Mouse (Mus musculus) spleen, adult 2 months (tissue): ENCODE data around the gene Slc6a17. TPM values are rescaled to one million over a fixed set of nuclear protein-coding genes. Genes with fewer than 3 reads are reported as not detected.

Source experiments
- DNase-seq, 2 experiments: peaks; one replicate each; pipeline versions ENCODE4 v3.0.0 to v3.0.0-alpha.2; 2012 to 2021; ENCODE audit warnings: low spot score in 2 of 2, low read depth in 1 of 2
- H3K27ac ChIP-seq: fragments of 200-500 bp; 2 replicates; pipeline ENCODE4 v1.5.1; 2012; ENCODE audit warnings: low read length, inconsistent platforms; ENCODE audit not compliant: insufficient read depth
- H3K27me3 ChIP-seq: fragments of 200-500 bp; 2 replicates; pipeline ENCODE4 v1.6.1; 2012; ENCODE audit warnings: mild to moderate bottlenecking, moderate library complexity, low read length, inconsistent platforms; ENCODE audit not compliant: control insufficient read depth, insufficient read depth
- H3K36me3 ChIP-seq: fragments of 200-500 bp; 2 replicates; pipeline ENCODE4 v1.6.1; 2012; ENCODE audit warnings: mild to moderate bottlenecking, low read length, inconsistent platforms; ENCODE audit not compliant: control insufficient read depth, insufficient read depth
- H3K4me1 ChIP-seq: fragments of 200-500 bp; 2 replicates; pipeline ENCODE4 v1.6.1; 2011; ENCODE audit warnings: inconsistent platforms; ENCODE audit not compliant: control insufficient read depth, insufficient read depth, insufficient read length
- H3K4me3 ChIP-seq: fragments of 200-500 bp; 2 replicates; pipeline ENCODE4 v1.5.1; 2011; ENCODE audit warnings: mild to moderate bottlenecking, inconsistent platforms; ENCODE audit not compliant: insufficient read depth, insufficient read length; ENCODE audit errors: extremely low read depth
- CTCF ChIP-seq: fragments of 200-500 bp; IDR thresholded peaks from 2 replicates; pipeline ENCODE4 v1.5.1; 2011; ENCODE audit warnings: mild to moderate bottlenecking, inconsistent platforms; ENCODE audit not compliant: insufficient read depth, insufficient read length, insufficient replicate concordance; ENCODE audit errors: extremely low read depth
- POLR2A ChIP-seq: fragments of 200-500 bp; IDR thresholded peaks from 2 replicates; pipeline ENCODE4 v1.6.1; 2011; ENCODE audit warnings: low read depth, low read length, inconsistent platforms
- WGBS: fragments of 180-500 bp; shearing (Covaris S2); methylation state at CpG from one replicate; pipeline ENCODE4 v1.1.7; 2018; 5-methylcytosine and 5-hydroxymethylcytosine counted together
- polyA plus RNA-seq: library from polyadenylated mRNA; depleted of rRNA; stranded (reverse); fragments of >200 nt; gene quantifications from 2 replicates; pipeline ENCODE4 v1.2.3, GENCODE M21; 2012

Gene Slc6a17
- polyA plus RNA-seq, 1 experiment, result 0.29 TPM

DNA sequence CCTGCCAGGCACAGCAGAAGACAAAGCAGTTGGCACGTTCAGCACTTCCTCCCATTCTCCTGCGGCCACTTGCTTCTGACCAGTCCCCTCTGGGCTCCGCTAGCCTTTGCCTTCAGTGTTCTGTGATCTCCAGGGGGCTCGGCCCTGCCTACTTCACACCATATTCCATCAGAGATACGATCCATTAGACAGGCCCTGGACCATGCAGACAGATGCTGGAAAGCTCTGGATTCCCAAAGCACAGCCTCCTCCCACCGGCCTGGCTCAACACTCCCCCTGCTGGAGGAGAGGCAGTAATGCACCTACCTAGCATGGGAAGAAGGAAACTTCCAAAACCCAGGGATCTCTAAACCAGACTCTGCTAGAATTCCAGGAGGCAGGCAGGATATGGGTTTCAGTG, 45.6 kb downstream of the Slc6a17 start:
- WGBS, result 34% methylated on average over 6 of the region's 6 CpGs
- H3K36me3 ChIP-seq, result no peaks in the 10 kb centered on the region
- H3K27ac ChIP-seq, result no peak overlapping the region
- TF ChIP-seq CTCF (peak; percentile 85; the same call in 1 of the 2 replicates), POLR2A (no peak)
- no peak overlapping the region for H3K4me3 ChIP-seq
- no peak for DNase-seq
- H3K4me1 ChIP-seq, result no peaks in the 10 kb centered on the region
- no peaks in the 10 kb centered on the region for H3K27me3 ChIP-seq

DNA sequence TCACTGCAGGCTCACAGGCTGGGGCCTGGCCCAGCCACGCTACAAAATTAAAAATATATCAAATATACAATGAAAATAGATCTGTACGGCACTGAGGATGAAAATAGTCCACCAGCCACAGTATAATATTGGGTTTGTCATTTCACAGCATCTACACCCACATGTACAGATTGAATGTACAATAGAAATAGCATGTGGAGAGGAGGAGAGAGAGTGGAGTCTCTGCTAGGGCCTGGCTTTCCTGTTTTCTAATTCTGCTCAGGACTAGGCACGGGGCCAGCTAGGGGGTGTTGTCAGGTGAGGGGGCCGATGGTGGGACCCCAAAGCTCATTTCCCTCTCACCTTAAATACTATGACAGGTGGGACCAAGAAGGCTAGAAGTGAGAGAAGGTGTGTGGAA, 48.8 kb downstream of the Slc6a17 start:
- no peaks in the 10 kb centered on the region for H3K36me3 ChIP-seq
- WGBS, result 78% methylated on average over 4 of the region's 4 CpGs
- no peak overlapping the region for H3K27ac ChIP-seq
- no peaks in the 10 kb centered on the region for H3K27me3 ChIP-seq
- no peaks in the 10 kb centered on the region for H3K4me1 ChIP-seq
- TF ChIP-seq POLR2A, result no peak
- TF ChIP-seq CTCF, result no peak
- DNase-seq, result no peak
- H3K4me3 ChIP-seq, result no peak overlapping the region

DNA sequence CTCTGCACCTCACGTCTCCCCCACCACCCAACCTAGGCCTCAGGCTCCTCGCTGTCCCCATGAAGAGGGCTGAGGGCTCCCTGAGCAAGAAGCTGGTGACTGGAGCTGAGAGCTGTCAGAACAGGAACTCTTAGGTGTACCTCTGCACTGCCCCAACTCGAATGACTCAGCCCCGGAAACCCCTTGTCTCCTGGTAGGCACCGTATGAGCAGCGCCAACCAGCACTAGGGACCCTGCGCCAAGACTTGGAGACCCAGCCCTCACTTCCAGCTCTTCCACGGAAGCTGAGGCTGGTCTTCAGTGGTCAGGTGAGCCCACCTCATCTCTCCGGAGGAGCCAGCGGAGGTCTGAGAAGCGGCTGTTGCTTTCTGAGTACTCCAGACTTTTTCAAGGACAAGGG, 49.7 kb downstream of the Slc6a17 start:
- TF ChIP-seq POLR2A (no peak), CTCF (no peak)

DNA sequence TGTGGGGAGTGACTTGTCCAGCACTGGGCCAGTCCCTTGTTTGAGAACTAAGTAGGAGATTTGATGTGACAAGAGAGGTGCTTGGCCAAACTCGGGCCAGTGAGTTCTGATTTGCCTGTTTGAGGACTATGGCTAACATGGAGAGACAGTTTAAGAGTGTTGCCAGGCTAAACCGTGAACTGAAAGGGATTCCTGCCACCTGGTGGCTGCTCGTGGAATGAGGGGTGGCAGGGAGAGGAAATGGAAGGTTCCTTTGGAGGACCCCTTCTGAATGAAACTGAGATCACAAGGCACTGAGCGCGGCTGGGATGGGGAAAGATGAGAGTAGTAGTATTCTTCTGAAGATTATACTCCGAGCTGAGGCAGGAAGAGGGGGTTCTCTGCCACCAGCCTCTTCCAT, 51.2 kb downstream of the Slc6a17 start:
- no peaks in the 10 kb centered on the region for H3K36me3 ChIP-seq
- no peaks in the 10 kb centered on the region for H3K27me3 ChIP-seq
- no peak for TF ChIP-seq POLR2A
- peak; percentile 61; the same call in 1 of the 2 replicates for TF ChIP-seq CTCF
- H3K4me1 ChIP-seq, result no peaks in the 10 kb centered on the region
- no peak overlapping the region for H3K27ac ChIP-seq
- WGBS, result 4% methylated on average over 6 of the region's 6 CpGs
- peak in 1 of 2 experiments; percentile 41 for DNase-seq
- H3K4me3 ChIP-seq, result no peak overlapping the region

More for the DNA sequence above, 49.7 kb downstream of the Slc6a17 start:
- Histone ChIP-seq H3K36me3 (no peaks in the 10 kb centered on the region), H3K27ac (no peak overlapping the region), H3K4me1 (no peaks in the 10 kb centered on the region), H3K27me3 (no peaks in the 10 kb centered on the region), H3K4me3 (no peak overlapping the region)
- DNase-seq, result no peak
- 67% methylated on average over 11 of the region's 11 CpGs for WGBS

DNA sequence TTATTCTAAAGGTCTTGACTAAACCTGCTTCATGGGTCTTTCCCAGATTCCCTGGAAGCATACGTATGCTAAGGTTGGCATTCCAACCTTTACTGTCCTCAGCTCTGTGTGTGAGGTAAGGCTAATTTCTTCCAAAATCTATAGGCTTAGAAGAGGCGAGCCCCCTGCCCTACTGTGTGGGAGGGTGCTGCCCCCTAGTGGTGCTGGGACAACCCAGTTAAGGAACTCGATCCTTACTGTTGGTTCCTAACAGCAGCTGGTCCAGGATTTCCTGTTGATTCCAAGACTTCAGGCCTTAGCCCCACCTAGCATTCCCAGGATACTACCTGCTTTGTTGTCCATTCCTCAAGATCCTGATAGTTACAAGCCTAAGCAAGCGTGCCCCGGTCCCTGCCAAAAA, 55.7 kb downstream of the Slc6a17 start:
- no peaks in the 10 kb centered on the region; the same call in 1 of the 2 replicates for H3K4me1 ChIP-seq
- H3K27me3 ChIP-seq, result peaks cover 24% of the 10 kb centered on the region
- no peaks in the 10 kb centered on the region for H3K36me3 ChIP-seq
- TF ChIP-seq CTCF, result peak; percentile 71; the same call in 1 of the 2 replicates
- no peak for TF ChIP-seq POLR2A
- H3K27ac ChIP-seq, result no peak overlapping the region
- 24% methylated on average over 5 of the region's 5 CpGs for WGBS
- peak in 1 of 2 experiments; percentile 46 for DNase-seq
- H3K4me3 ChIP-seq, result no peak overlapping the region

DNA sequence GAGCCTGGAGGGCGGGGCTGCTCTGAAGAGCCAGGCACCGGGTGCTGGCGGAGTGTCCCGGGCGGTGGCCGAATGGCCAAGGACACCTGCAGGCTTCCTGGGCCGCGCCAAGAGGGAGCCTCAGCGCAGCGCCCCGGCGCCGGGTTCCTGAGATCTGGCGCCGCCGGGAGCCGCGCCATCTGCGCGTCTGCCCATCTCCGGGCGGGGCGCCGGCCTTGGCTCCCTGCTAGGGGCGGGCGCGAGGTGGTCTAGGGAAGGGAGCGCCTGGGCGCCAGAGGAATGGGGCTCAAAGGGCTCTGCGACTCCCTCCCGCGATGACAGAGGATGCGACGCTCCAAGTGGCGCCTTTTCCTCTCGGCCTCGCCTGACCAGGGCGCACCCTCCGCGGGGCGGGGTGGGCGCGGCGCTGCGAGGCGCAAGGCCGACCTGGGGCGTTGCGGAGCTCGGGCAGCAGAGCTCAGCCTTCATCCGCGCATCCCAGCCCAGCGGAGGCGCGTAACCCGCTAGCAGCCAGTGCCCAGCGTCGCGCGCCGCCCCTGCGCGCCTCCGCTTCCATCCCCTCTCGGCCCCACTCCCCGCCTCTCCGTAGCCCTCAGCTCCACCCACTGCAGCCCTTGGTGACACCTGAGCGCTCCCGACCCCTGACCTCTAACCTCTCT, 57.9 kb downstream of the Slc6a17 start:
- peaks cover 26% of the 10 kb centered on the region for H3K27me3 ChIP-seq
- TF ChIP-seq POLR2A (no peak), CTCF (no peak)
- 2% methylated on average over 62 of the region's 69 CpGs for WGBS
- H3K4me3 ChIP-seq, result no peak overlapping the region
- H3K27ac ChIP-seq, result no peak overlapping the region
- no peaks in the 10 kb centered on the region for H3K36me3 ChIP-seq
- H3K4me1 ChIP-seq, result no peaks in the 10 kb centered on the region; the same call in 1 of the 2 replicates
- no peak for DNase-seq

DNA sequence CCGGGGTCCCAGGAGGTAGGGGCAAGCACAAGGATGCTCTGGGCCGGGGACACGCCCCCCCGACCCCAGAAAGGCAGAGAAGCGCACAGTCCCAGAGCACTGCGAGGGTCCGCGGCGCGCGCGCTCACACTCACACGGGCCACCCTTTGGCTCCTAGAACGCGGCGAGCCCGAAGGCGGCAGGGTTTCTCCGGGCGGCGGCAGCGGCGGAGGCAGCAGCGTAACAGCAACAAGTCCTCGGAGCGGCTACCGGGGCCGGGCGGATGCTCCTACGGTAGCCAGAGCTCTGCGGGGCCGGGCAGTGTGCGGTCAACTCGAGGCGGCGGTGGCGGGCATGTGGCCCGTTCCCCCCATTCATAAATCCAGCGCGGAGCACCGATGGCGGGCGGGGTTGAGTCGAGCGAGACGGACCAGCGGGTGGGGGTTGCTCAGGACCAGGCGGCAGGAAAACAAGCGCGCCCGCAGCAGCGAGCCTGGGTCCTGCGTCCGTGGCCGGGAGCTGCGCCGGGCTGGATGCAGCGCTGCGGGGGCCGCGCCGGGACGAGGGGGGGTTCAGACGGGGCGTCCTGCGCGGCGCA, 58.5 kb downstream of the Slc6a17 start, which contains the start of gene Kcnc4:
Kcnc4 (minus strand) TSS at position 357 of the 577 bp plus-strand sequence.
- H3K4me3 ChIP-seq, result no peak within 1 kb of the TSS; the same call in 1 of the 2 replicates
- DNase-seq, result no peak
- WGBS, result 3% methylated on average over 67 of the region's 68 CpGs
- peaks cover 26% of the 10 kb centered on the region for H3K27me3 ChIP-seq
- no peaks in the 10 kb centered on the region for H3K36me3 ChIP-seq
- no peaks in the 10 kb centered on the region; the same call in 1 of the 2 replicates for H3K4me1 ChIP-seq
- TF ChIP-seq CTCF, result no peak
- TF ChIP-seq POLR2A, result no peak
- no peak within 1 kb of the TSS for H3K27ac ChIP-seq
